Mouse (Mus musculus) hindbrain, embryonic 12.5 days (tissue): Measurements from ENCODE around the gene Anpep. TPM values are rescaled to one million over a fixed set of nuclear protein-coding genes. Genes with fewer than 3 reads are reported as not detected.
A peak's percentile ranks its signal among the peaks of the same experiment; 100 is the strongest.

ENCODE experiments used
- ATAC-seq: fragments of 200-750 bp; cut with Nextera tagmentation; 2 replicates; pipeline ENCODE4 v1.8.0; 2017; ENCODE audit warnings: moderate TSS enrichment; ENCODE audit not compliant: low FRiP score
- H3K27ac ChIP-seq: fragments of 300-500 bp; sonication (generic); 2 replicates; pipeline ENCODE4 v1.5.1; 2016; ENCODE audit warnings: mild to moderate bottlenecking
- H3K27me3 ChIP-seq: fragments of 300-500 bp; sonication (generic); 2 replicates; pipeline ENCODE4 v1.6.1; 2016; ENCODE audit warnings: mild to moderate bottlenecking
- H3K36me3 ChIP-seq: fragments of 300-500 bp; sonication (generic); 2 replicates; pipeline ENCODE4 v1.6.1; 2016; ENCODE audit warnings: mild to moderate bottlenecking
- H3K4me1 ChIP-seq: fragments of 300-500 bp; sonication (generic); 2 replicates; pipeline ENCODE4 v1.6.1; 2016
- H3K4me2 ChIP-seq: fragments of 300-500 bp; sonication (generic); replicated peaks from 2 replicates; pipeline ENCODE4 v1.6.1; 2016; ENCODE audit warnings: mild to moderate bottlenecking
- H3K4me3 ChIP-seq: fragments of 300-500 bp; sonication (generic); 2 replicates; pipeline ENCODE4 v1.5.1; 2016; ENCODE audit warnings: mild to moderate bottlenecking
- H3K9ac ChIP-seq: fragments of 300-500 bp; sonication (generic); 2 replicates; pipeline ENCODE4 v1.6.1; 2016; ENCODE audit warnings: mild to moderate bottlenecking, moderate library complexity
- H3K9me3 ChIP-seq: fragments of 300-500 bp; sonication (generic); replicated peaks from 2 replicates; pipeline ENCODE4 v1.6.1; 2016; ENCODE audit warnings: mild to moderate bottlenecking
- WGBS: fragments of 180-500 bp; shearing (Covaris S2); methylation state at CpG from one replicate; pipeline ENCODE4 v1.1.7; 2016; 5-methylcytosine and 5-hydroxymethylcytosine counted together
- polyA plus RNA-seq: library from polyadenylated mRNA; unstranded; fragments of >200 nt; fragmentation: Nextera tagmentation; extraction: Ambion mirVana; gene quantifications from 2 replicates; pipeline ENCODE4 v1.2.1, GENCODE M21; 2016

Anpep gene
- polyA plus RNA-seq, 1 experiment from 2014 or later: 3.5 TPM

DNA sequence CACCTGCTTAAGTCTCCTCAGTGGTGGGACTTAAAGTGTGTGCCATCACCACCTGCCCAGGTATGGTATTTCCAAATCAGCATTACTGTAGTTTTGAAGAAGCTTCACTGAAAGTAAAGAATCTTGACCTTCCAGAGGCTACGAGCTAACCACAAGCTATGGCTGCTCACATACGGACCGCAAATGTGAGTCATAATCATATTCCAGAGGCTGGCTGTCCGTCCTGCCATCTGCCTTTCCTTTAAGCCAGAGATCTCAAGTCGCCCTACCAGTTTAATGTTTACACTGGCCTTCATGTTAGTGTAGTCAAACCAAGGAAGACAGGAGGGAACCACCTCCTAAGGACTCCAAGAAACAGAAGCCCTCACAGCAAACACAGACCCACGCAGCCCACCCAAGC lies 21.0 kb upstream of the Anpep start:
- Histone ChIP-seq H3K27me3 (no peaks in the 10 kb centered on the region), H3K4me3 (no peak overlapping the region), H3K9ac (no peak overlapping the region), H3K27ac (no peak overlapping the region), H3K4me1 (no peaks in the 10 kb centered on the region), H3K36me3 (peaks cover 44% of the 10 kb centered on the region), H3K9me3 (no peaks in the 10 kb centered on the region), H3K4me2 (no peak overlapping the region)
- ATAC-seq: no peak
- WGBS: 92% methylated on average over 6 of the region's 6 CpGs

- Histone ChIP-seq H3K4me3 (no peak overlapping the region), H3K27me3 (no peaks in the 10 kb centered on the region), H3K4me1 (no peaks in the 10 kb centered on the region), H3K27ac (no peak overlapping the region), H3K9ac (no peak overlapping the region), H3K36me3 (peaks cover 44% of the 10 kb centered on the region), H3K4me2 (no peak overlapping the region), H3K9me3 (no peaks in the 10 kb centered on the region)
- WGBS: 52% methylated on average over 3 of the region's 3 CpGs
- ATAC-seq: no peak
Observed at GRCm38 (mm10) chr7:79880998-79881397, 20.1 kb upstream of the Anpep start.

DNA sequence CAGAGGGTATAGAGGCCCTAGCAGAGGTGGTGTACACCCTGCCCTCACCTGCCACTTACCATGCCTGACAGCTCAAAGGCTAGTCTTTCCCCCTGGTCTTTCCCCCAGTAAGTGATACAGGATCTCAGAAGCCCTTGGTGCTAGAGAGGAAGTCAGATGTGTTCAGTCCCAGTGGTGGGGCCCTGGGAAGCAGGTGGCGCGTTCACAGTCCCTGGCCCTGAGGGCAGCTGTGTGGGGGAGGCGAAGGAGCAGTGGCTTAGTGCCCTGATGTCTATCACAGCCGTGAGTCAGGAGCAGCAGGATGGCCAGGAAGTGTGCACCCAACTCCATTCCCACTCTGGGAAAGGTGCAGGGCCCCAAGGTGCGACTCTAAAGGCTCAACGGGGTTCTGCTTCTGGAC lies 19.2 kb upstream of the Anpep start:
- ATAC-seq: no peak
- H3K36me3 ChIP-seq: peaks cover 36% of the 10 kb centered on the region
- H3K4me2 ChIP-seq: no peak overlapping the region
- WGBS: 85% methylated on average over 6 of the region's 6 CpGs
- no peak overlapping the region for H3K9ac ChIP-seq
- H3K27ac ChIP-seq: no peak overlapping the region
- H3K27me3 ChIP-seq: no peaks in the 10 kb centered on the region
- no peak overlapping the region for H3K4me3 ChIP-seq
- H3K9me3 ChIP-seq: no peaks in the 10 kb centered on the region
- H3K4me1 ChIP-seq: no peaks in the 10 kb centered on the region

DNA sequence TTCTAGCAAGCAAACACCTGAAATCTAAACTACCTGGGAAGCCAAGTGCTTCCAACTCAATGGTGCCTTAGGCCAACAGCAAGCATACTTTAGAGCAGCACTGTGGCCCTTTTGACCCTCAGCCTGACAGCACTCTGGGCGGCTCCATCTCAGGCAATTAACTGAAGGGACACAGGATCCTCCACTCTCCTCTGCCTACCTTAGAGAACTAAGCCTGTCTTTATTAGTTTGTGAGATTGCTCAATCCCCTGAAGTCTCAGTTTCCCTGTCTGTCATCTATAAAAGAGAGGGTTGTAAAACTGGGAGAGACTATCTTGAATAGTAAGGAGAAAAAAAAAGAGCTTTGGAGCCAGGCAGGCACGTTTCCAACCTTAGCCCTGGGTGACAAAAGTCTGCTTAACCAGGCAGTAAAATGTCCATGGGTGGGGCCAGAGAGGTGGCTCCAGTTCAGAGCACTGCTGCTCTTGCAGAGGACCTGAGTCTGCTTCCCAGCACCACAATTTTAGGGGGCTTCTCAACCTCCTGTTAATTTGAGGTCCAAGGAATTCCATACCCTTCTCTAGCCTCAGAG lies 17.7 kb upstream of the Anpep start:
- WGBS: 77% methylated on average over 2 of the region's 2 CpGs
- no peaks in the 10 kb centered on the region for H3K27me3 ChIP-seq
- H3K27ac ChIP-seq: no peak overlapping the region
- no peaks in the 10 kb centered on the region for H3K9me3 ChIP-seq
- peaks cover 30% of the 10 kb centered on the region for H3K36me3 ChIP-seq
- no peak overlapping the region for H3K9ac ChIP-seq
- no peak overlapping the region for H3K4me3 ChIP-seq
- ATAC-seq: no peak
- H3K4me1 ChIP-seq: no peaks in the 10 kb centered on the region
- H3K4me2 ChIP-seq: no peak overlapping the region

- Histone ChIP-seq H3K27me3 (no peaks in the 10 kb centered on the region), H3K9me3 (no peaks in the 10 kb centered on the region)
Observed at GRCm38 (mm10) chr7:79873407-79873806, 12.5 kb upstream of the Anpep start.

GRCm38 (mm10) chr7:79871797-79872345 lies 11.0 kb upstream of the Anpep start:
- no peak overlapping the region for H3K4me2 ChIP-seq
- H3K27me3 ChIP-seq: no peaks in the 10 kb centered on the region
- no peaks in the 10 kb centered on the region for H3K9me3 ChIP-seq
- H3K4me3 ChIP-seq: no peak overlapping the region
- no peak for ATAC-seq
- H3K9ac ChIP-seq: no peak overlapping the region
- no peaks in the 10 kb centered on the region for H3K36me3 ChIP-seq
- 87% methylated on average over 6 of the region's 6 CpGs for WGBS
- no peak overlapping the region for H3K27ac ChIP-seq
- no peaks in the 10 kb centered on the region for H3K4me1 ChIP-seq

More at GRCm38 (mm10) chr7:79873407-79873806, 12.5 kb upstream of the Anpep start:
- Histone ChIP-seq H3K4me2 (no peak overlapping the region), H3K27ac (no peak overlapping the region), H3K9ac (no peak overlapping the region), H3K4me3 (no peak overlapping the region), H3K36me3 (no peaks in the 10 kb centered on the region), H3K4me1 (no peaks in the 10 kb centered on the region)
- ATAC-seq: no peak
- WGBS: 85% methylated on average over 6 of the region's 6 CpGs

DNA sequence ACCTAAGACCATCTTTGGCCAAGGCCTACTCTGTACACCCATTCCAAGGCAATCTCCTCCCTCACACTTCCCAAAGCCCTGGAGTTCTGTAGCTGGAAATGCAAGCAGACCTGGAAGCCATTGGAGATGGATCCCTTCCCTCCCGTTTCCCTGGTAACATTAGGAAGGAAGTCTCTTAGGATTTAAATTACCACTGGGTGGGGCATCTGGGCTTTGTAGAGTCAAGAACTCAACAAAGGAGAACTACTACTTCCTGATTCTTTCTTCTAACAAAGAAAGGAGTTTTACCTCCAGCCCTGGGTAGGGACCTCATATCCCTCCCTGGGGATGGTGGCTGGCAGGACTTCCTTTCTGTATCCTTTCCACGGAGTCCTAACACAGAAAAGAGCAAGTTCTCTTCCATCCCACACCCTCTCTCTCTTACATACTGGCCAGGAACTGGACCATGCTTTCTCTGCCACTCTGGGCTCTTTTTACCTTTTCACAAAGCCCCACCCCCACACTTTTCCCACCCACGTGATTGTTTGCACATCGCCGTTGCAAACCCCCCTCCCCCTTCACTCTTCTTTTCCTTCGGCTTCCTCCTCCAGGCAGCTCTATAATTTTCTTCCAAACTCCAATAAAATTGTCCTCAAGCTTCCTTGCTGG lies 8.3 kb upstream of the Anpep start:
- Histone ChIP-seq H3K27me3 (no peaks in the 10 kb centered on the region), H3K27ac (no peak overlapping the region), H3K36me3 (no peaks in the 10 kb centered on the region), H3K9ac (no peak overlapping the region), H3K4me3 (no peak overlapping the region), H3K4me1 (0 out of 2 replicates have a peak, but pooled peaks cover 3% of the 10 kb centered on the region), H3K4me2 (no peak overlapping the region), H3K9me3 (no peaks in the 10 kb centered on the region)
- 55% methylated on average over 6 of the region's 6 CpGs for WGBS
- no peak for ATAC-seq

DNA sequence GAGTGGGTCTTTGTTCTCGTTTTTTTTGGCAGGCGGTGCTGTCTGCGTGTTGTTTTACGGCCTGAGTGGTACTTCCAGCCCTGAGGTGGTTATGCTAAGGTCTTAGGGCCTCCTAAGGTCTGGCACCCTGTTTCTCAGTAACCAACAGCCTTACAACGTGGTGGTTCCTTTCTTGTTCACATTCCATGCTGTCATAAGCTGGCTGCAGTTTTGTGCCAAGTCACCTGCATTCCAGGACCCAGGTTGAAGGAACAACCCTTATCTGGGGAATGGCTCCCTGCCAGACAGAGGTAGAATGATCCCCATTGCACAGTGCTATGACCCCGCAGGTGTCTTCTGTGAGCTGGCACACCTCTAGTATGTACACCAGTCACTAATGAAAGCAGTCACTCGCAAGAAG lies 7.6 kb upstream of the Anpep start:
- no peak for ATAC-seq
- H3K4me3 ChIP-seq: no peak overlapping the region
- H3K27me3 ChIP-seq: no peaks in the 10 kb centered on the region
- WGBS: 78% methylated on average over 7 of the region's 7 CpGs
- H3K9me3 ChIP-seq: no peaks in the 10 kb centered on the region
- no peaks in the 10 kb centered on the region for H3K36me3 ChIP-seq
- H3K9ac ChIP-seq: no peak overlapping the region
- no peak overlapping the region for H3K4me2 ChIP-seq
- H3K27ac ChIP-seq: no peak overlapping the region
- 0 out of 2 replicates have a peak, but pooled peaks cover 3% of the 10 kb centered on the region for H3K4me1 ChIP-seq

DNA sequence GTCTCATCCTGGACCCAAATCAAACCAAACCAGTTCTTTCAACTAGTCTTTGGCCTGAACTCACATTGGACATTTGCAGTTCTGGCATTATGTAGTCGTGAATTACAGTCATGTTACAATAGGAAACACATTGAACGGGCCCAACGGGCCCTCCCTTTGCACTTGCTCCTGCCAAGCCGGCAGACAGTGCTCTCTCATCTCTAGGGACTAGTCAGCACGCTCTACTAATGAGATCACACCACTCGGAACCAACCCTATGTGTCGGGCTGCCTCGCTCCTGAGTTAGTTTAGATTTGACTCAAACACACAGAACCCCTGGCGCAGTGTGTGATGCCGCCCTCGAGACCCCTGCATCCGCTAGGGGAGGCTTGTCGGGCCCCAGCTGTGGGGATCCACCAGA lies 7.0 kb upstream of the Anpep start:
- H3K36me3 ChIP-seq: no peaks in the 10 kb centered on the region
- ATAC-seq: no peak
- H3K9me3 ChIP-seq: no peaks in the 10 kb centered on the region
- H3K9ac ChIP-seq: no peak overlapping the region
- no peak overlapping the region for H3K27ac ChIP-seq
- H3K4me3 ChIP-seq: no peak overlapping the region
- 0 out of 2 replicates have a peak, but pooled peaks cover 3% of the 10 kb centered on the region for H3K4me1 ChIP-seq
- no peak overlapping the region for H3K4me2 ChIP-seq
- 79% methylated on average over 13 of the region's 13 CpGs for WGBS
- no peaks in the 10 kb centered on the region for H3K27me3 ChIP-seq

- H3K9ac ChIP-seq: no peak overlapping the region
- no peak overlapping the region for H3K4me3 ChIP-seq
- H3K9me3 ChIP-seq: no peaks in the 10 kb centered on the region
- H3K27ac ChIP-seq: no peak overlapping the region
- H3K27me3 ChIP-seq: no peaks in the 10 kb centered on the region
- 71% methylated on average over 3 of the region's 3 CpGs for WGBS
- no peaks in the 10 kb centered on the region for H3K36me3 ChIP-seq
- no peak overlapping the region for H3K4me2 ChIP-seq
- ATAC-seq: 0 out of 2 replicates have a peak, but pooled peaks have one; percentile 40
- 0 out of 2 replicates have a peak, but pooled peaks cover 3% of the 10 kb centered on the region for H3K4me1 ChIP-seq
Observed at GRCm38 (mm10) chr7:79866294-79867000, 5.6 kb upstream of the Anpep start.

DNA sequence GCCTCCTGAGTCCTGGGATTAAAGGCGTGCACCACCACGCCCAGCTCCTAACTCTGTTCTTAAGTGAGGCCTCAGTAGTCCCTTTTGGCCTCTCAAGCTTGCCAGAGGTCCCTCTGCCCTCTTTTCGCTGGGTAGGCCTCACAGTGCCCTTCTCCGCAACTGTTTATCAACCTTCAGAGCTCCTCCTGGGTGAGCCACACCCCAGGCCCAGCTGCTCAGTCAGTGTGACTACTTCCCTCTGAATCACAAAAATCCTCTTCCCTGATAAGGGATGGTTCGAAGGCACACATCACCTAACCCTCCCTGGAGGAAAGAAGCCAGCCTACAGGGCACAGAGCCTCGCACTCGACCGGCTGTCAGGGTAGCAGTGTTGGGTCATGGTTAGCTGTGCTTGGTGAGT lies 935 bp upstream of the Anpep start:
- H3K36me3 ChIP-seq: no peaks in the 10 kb centered on the region
- peaks cover 11% of the 10 kb centered on the region; the same call in 1 of the 2 replicates for H3K4me1 ChIP-seq
- H3K4me3 ChIP-seq: no peak overlapping the region
- no peaks in the 10 kb centered on the region for H3K9me3 ChIP-seq
- H3K9ac ChIP-seq: no peak overlapping the region
- no peaks in the 10 kb centered on the region for H3K27me3 ChIP-seq
- no peak overlapping the region for H3K27ac ChIP-seq
- ATAC-seq: no peak
- H3K4me2 ChIP-seq: no peak overlapping the region
- WGBS: 91% methylated on average over 8 of the region's 8 CpGs

DNA sequence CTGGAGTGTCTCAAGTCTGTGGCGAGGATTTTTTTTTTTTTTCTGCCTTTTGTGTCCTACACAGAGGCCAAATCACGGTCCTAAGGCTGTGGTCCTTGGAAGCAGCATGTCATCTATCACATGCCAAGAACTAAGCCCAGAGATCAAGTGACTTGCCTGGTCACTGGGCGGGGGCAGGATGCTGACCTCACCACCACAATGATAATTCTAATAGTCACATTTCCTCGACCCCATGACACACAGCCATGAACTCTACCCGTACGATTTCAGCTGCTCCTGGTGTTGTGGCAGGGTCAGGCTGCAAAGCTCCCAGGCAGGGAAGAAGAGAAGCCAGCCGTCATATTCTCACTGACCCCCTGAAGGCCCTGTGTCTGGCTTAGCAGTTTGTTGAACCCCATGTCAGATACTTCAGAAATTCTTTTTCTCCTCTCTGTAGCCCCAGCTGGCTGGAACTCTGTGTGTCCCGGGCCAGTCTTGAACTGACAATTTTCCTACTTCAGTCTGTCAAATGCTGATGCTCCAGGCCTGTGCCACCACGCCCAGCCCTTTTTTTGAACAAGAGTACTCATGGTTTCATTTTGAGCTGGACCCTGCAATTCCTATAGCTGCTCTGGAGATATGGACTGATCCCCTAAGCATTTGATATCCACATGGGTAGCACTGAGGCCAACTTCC lies 1.8 kb downstream of the Anpep start:
- no peak for ATAC-seq
- 59% methylated on average over 9 of the region's 9 CpGs for WGBS

More for the DNA sequence above, 1.8 kb downstream of the Anpep start:
- Histone ChIP-seq H3K27ac (no peak overlapping the region), H3K9me3 (no peaks in the 10 kb centered on the region), H3K36me3 (no peaks in the 10 kb centered on the region), H3K4me3 (no peak overlapping the region), H3K4me1 (peaks cover 8% of the 10 kb centered on the region; the same call in 1 of the 2 replicates), H3K4me2 (no peak overlapping the region), H3K27me3 (no peaks in the 10 kb centered on the region), H3K9ac (no peak overlapping the region)
